Mouse (Mus musculus) neural tube, embryonic 13.5 days (tissue): ENCODE measurements around the gene Rras2. TPM values are rescaled to one million over a fixed set of nuclear protein-coding genes. Genes with fewer than 3 reads are reported as not detected.
A peak's percentile ranks its signal among the peaks of the same experiment; 100 is the strongest.

Source experiments
- ATAC-seq: fragments of 200-750 bp; cut with Nextera tagmentation; 2 replicates; pipeline ENCODE4 v1.8.0; 2017; ENCODE audit warnings: low read depth, mild to moderate bottlenecking, moderate TSS enrichment, moderate library complexity
- H3K27ac ChIP-seq: fragments of 300-500 bp; sonication (generic); replicated peaks from 2 replicates; pipeline ENCODE4 v1.5.1; 2015; ENCODE audit warnings: moderate library complexity, mild to moderate bottlenecking, inconsistent platforms
- H3K27me3 ChIP-seq: fragments of 300-500 bp; sonication (generic); 2 replicates; pipeline ENCODE4 v1.6.1; 2015; ENCODE audit warnings: mild to moderate bottlenecking, inconsistent platforms
- H3K36me3 ChIP-seq: fragments of 300-500 bp; sonication (generic); 2 replicates; pipeline ENCODE4 v1.6.1; 2015; ENCODE audit warnings: mild to moderate bottlenecking, inconsistent platforms
- H3K4me1 ChIP-seq: fragments of 300-500 bp; sonication (generic); replicated peaks from 2 replicates; pipeline ENCODE4 v1.6.1; 2015; ENCODE audit warnings: inconsistent platforms
- H3K4me2 ChIP-seq: fragments of 300-500 bp; sonication (generic); 2 replicates; pipeline ENCODE4 v1.6.1; 2015; ENCODE audit warnings: inconsistent platforms, mild to moderate bottlenecking, moderate library complexity
- H3K4me3 ChIP-seq: fragments of 300-500 bp; sonication (generic); 2 replicates; pipeline ENCODE4 v1.5.1; 2015; ENCODE audit warnings: mild to moderate bottlenecking, inconsistent platforms
- H3K9ac ChIP-seq: fragments of 300-500 bp; sonication (generic); 2 replicates; pipeline ENCODE4 v1.6.1; 2015; ENCODE audit warnings: moderate library complexity, mild to moderate bottlenecking, inconsistent platforms
- H3K9me3 ChIP-seq: fragments of 300-500 bp; sonication (generic); 2 replicates; pipeline ENCODE4 v1.6.1; 2016; ENCODE audit warnings: inconsistent platforms
- WGBS: fragments of 180-500 bp; shearing (Covaris S2); methylation state at CpG from one replicate; pipeline ENCODE4 v1.1.7; 2015; 5-methylcytosine and 5-hydroxymethylcytosine counted together
- polyA plus RNA-seq: library from polyadenylated mRNA; unstranded; fragments of >200 nt; fragmentation: Nextera tagmentation; extraction: Ambion mirVana; gene quantifications from 2 replicates; pipeline ENCODE4 v1.2.1, GENCODE M21; 2015

Gene Rras2
- polyA plus RNA-seq, 1 experiment from 2014 or later, result 17.7 TPM

GRCm38 (mm10) chr7:114011726-114012443 is 105.7 kb downstream of the Rras2 start:
- Histone ChIP-seq H3K27me3 (no peaks in the 10 kb centered on the region), H3K9me3 (no peaks in the 10 kb centered on the region), H3K9ac (no peak overlapping the region), H3K4me2 (no peak overlapping the region), H3K4me1 (peaks cover 13% of the 10 kb centered on the region), H3K4me3 (no peak overlapping the region), H3K27ac (no peak overlapping the region), H3K36me3 (no peaks in the 10 kb centered on the region)
- no peak for ATAC-seq
- 70% methylated on average over 9 of the region's 9 CpGs for WGBS

- 71% methylated on average over 5 of the region's 5 CpGs for WGBS
- ATAC-seq, result no peak
- H3K4me1 ChIP-seq, result peaks cover 36% of the 10 kb centered on the region
- no peaks in the 10 kb centered on the region for H3K27me3 ChIP-seq
- H3K9me3 ChIP-seq, result no peaks in the 10 kb centered on the region
- H3K4me3 ChIP-seq, result no peak overlapping the region
- no peak overlapping the region for H3K9ac ChIP-seq
- no peak overlapping the region for H3K4me2 ChIP-seq
- H3K36me3 ChIP-seq, result no peaks in the 10 kb centered on the region
- H3K27ac ChIP-seq, result no peak overlapping the region
Observed at GRCm38 (mm10) chr7:114007565-114007964, 110.0 kb downstream of the Rras2 start.

GRCm38 (mm10) chr7:114006456-114006855 is 111.1 kb downstream of the Rras2 start:
- H3K9me3 ChIP-seq, result no peaks in the 10 kb centered on the region
- no peaks in the 10 kb centered on the region for H3K36me3 ChIP-seq
- H3K27me3 ChIP-seq, result no peaks in the 10 kb centered on the region
- WGBS, result 77% methylated on average over 8 of the region's 8 CpGs
- peaks cover 28% of the 10 kb centered on the region for H3K4me1 ChIP-seq
- no peak overlapping the region for H3K27ac ChIP-seq
- no peak overlapping the region for H3K9ac ChIP-seq
- ATAC-seq, result no peak
- no peak overlapping the region for H3K4me2 ChIP-seq
- no peak overlapping the region for H3K4me3 ChIP-seq

DNA sequence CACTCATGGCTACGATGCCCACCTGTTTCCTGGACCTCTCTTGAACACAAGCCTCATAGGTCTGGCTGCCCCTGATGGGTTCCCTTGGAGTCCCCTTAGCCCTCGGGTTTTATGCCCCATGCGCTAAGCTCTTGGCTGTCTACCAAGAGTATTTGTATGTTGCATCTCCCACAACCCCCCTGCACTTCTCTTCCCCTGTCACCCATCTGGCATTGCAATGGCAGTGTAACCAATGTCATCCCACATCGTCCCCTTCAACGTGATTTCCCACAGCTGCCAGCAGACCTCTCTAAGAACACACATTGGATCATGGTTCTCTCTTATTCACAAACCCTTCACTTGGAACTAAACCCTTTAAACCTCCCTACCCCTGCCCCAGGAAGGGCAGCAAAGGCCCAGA is 112.1 kb downstream of the Rras2 start:
- peaks cover 28% of the 10 kb centered on the region for H3K4me1 ChIP-seq
- no peak overlapping the region for H3K4me2 ChIP-seq
- H3K27ac ChIP-seq, result no peak overlapping the region
- no peak for ATAC-seq
- H3K36me3 ChIP-seq, result no peaks in the 10 kb centered on the region
- no peak overlapping the region for H3K4me3 ChIP-seq
- no peaks in the 10 kb centered on the region for H3K27me3 ChIP-seq
- no peaks in the 10 kb centered on the region for H3K9me3 ChIP-seq
- WGBS, result 73% methylated on average over 5 of the region's 5 CpGs
- no peak overlapping the region for H3K9ac ChIP-seq

GRCm38 (mm10) chr7:114004171-114004570 is 113.4 kb downstream of the Rras2 start:
- WGBS, result 12% methylated on average over 5 of the region's 5 CpGs
- Histone ChIP-seq H3K27me3 (no peaks in the 10 kb centered on the region), H3K27ac (peak overlapping the region; percentile 23; the same call in 1 of the 2 replicates), H3K4me2 (no peak overlapping the region), H3K9ac (no peak overlapping the region), H3K36me3 (no peaks in the 10 kb centered on the region), H3K9me3 (no peaks in the 10 kb centered on the region), H3K4me3 (no peak overlapping the region), H3K4me1 (peaks cover 28% of the 10 kb centered on the region)
- no peak for ATAC-seq

GRCm38 (mm10) chr7:113997675-113998354 is 119.8 kb downstream of the Rras2 start:
- no peak overlapping the region for H3K4me2 ChIP-seq
- H3K4me3 ChIP-seq, result no peak overlapping the region
- 57% methylated on average over 7 of the region's 7 CpGs for WGBS
- H3K4me1 ChIP-seq, result peaks cover 29% of the 10 kb centered on the region
- no peaks in the 10 kb centered on the region for H3K36me3 ChIP-seq
- ATAC-seq, result 0 out of 2 replicates have a peak, but pooled peaks have one; percentile 59
- no peak overlapping the region for H3K27ac ChIP-seq
- no peaks in the 10 kb centered on the region for H3K27me3 ChIP-seq
- H3K9ac ChIP-seq, result no peak overlapping the region
- no peaks in the 10 kb centered on the region for H3K9me3 ChIP-seq

Other genes starting within 250 kb of the Rras2 start
- 90.6 and 110 TPM in 2 replicates for gene Copb1, start 136.9 kb upstream of the Rras2 start, polyA plus RNA-seq
- 385 and 391 TPM in 2 replicates for gene Psma1, start 158.3 kb upstream of the Rras2 start, polyA plus RNA-seq